Mouse (Mus musculus) MEL (cell line): ENCODE results near the gene Esyt3. TPM values are rescaled to one million over a fixed set of nuclear protein-coding genes. Genes with fewer than 3 reads are reported as not detected.

Source experiments
- DNase-seq: peaks from one replicate; pipeline ENCODE4 v3.0.0; 2011; ENCODE audit warnings: low read depth, low spot score
- H3K27ac ChIP-seq: 2 replicates; pipeline ENCODE4 v1.5.1; 2012; ENCODE audit warnings: low read depth, mild to moderate bottlenecking, control low read depth, low read length, moderate library complexity; ENCODE audit not compliant: control insufficient read depth
- H3K27me3 ChIP-seq, 2 experiments: fragments of 150-350 bp in 1 of 2; sonication (generic) in 1 of 2; 2 replicates each; pipeline ENCODE4 v1.6.1; 2012; ENCODE audit warnings: low read length in 2 of 2, mild to moderate bottlenecking in 2 of 2, improper control_type of control experiment in 1 of 2, moderate library complexity in 1 of 2; ENCODE audit not compliant: insufficient read depth in 2 of 2, control insufficient read depth in 1 of 2
- H3K36me3 ChIP-seq, 2 experiments: 2 replicates each; pipeline ENCODE4 v1.6.1; 2012 to 2014; ENCODE audit warnings: low read length in 2 of 2, improper control_type of control experiment in 1 of 2, inconsistent platforms in 1 of 2, mild to moderate bottlenecking in 1 of 2; ENCODE audit not compliant: insufficient read depth in 2 of 2, control insufficient read depth in 1 of 2
- H3K4me1 ChIP-seq, 2 experiments: fragments of 150-350 bp in 1 of 2; sonication (generic) in 1 of 2; 2 replicates each; pipeline ENCODE4 v1.6.1; 2012; ENCODE audit warnings: low read length in 2 of 2, improper control_type of control experiment in 1 of 2, mild to moderate bottlenecking in 1 of 2; ENCODE audit not compliant: insufficient read depth in 2 of 2, control insufficient read depth in 1 of 2
- H3K4me3 ChIP-seq, 2 experiments: fragments of 150-350 bp in 1 of 2; sonication (generic) in 1 of 2; 2 replicates each; pipeline ENCODE4 v1.5.1; 2012; ENCODE audit warnings: low read depth in 2 of 2, low read length in 2 of 2, mild to moderate bottlenecking in 2 of 2, moderate library complexity in 2 of 2, control low read depth in 1 of 2, improper control_type of control experiment in 1 of 2; ENCODE audit not compliant: control insufficient read depth in 1 of 2, insufficient read depth in 1 of 2
- H3K79me2 ChIP-seq: 2 replicates; pipeline ENCODE4 v1.6.1; 2012; ENCODE audit warnings: mild to moderate bottlenecking, low read length, moderate library complexity; ENCODE audit not compliant: control insufficient read depth, poor library complexity, insufficient read depth
- H3K9ac ChIP-seq: 2 replicates; pipeline ENCODE4 v1.6.1; 2012; ENCODE audit warnings: low read depth, mild to moderate bottlenecking, control low read depth, low read length, moderate library complexity; ENCODE audit not compliant: control insufficient read depth, poor library complexity, severe bottlenecking
- H3K9me3 ChIP-seq: fragments of 150-350 bp; sonication (generic); replicated peaks from 2 replicates; pipeline ENCODE4 v1.6.1; 2012; ENCODE audit warnings: mild to moderate bottlenecking, low read length, improper control_type of control experiment, moderate library complexity; ENCODE audit not compliant: insufficient read depth
- BHLHE40 ChIP-seq: IDR thresholded peaks from 2 replicates; pipeline ENCODE4 v1.6.1; 2012; ENCODE audit warnings: low read depth, mild to moderate bottlenecking, inconsistent platforms, low read length, improper control_type of control experiment, borderline replicate concordance
- CTCF ChIP-seq, 3 experiments: IDR thresholded peaks in 2 of 3; conservative IDR thresholded peaks in 1 of 3; 2 replicates each; pipeline ENCODE4 v1.5.1; 2011 to 2012; ENCODE audit warnings: low read length in 3 of 3, low read depth in 2 of 3, mild to moderate bottlenecking in 2 of 3, improper control_type of control experiment in 1 of 3, inconsistent platforms in 1 of 3, mixed read lengths in 1 of 3, moderate library complexity in 1 of 3; ENCODE audit not compliant: control insufficient read depth in 1 of 3, insufficient read depth in 1 of 3, poor library complexity in 1 of 3, severe bottlenecking in 1 of 3
- ELF1 ChIP-seq: IDR thresholded peaks from 2 replicates; pipeline ENCODE4 v1.6.1; 2014; ENCODE audit warnings: low read depth, mild to moderate bottlenecking, inconsistent platforms, low read length, improper control_type of control experiment, moderate library complexity
- ETS1 ChIP-seq: IDR thresholded peaks from 2 replicates; pipeline ENCODE4 v1.6.1; 2012; ENCODE audit warnings: low read depth, mild to moderate bottlenecking, inconsistent platforms, low read length, improper control_type of control experiment, moderate library complexity
- GATA1 ChIP-seq: IDR thresholded peaks from 2 replicates; pipeline ENCODE4 v1.6.1; 2011; ENCODE audit warnings: low read depth, low read length, improper control_type of control experiment
- HCFC1 ChIP-seq: IDR thresholded peaks from 2 replicates; pipeline ENCODE4 v1.6.1; 2012; ENCODE audit warnings: low read depth, mild to moderate bottlenecking, inconsistent platforms, low read length, improper control_type of control experiment, moderate library complexity
- JUND ChIP-seq: IDR thresholded peaks from 2 replicates; pipeline ENCODE4 v1.6.1; 2011; ENCODE audit warnings: low read depth, mild to moderate bottlenecking, improper control_type of control experiment, low read length
- KAT2A ChIP-seq: conservative IDR thresholded peaks from 2 replicates; pipeline ENCODE4 v1.6.1; 2012; ENCODE audit warnings: low read depth, low read length, improper control_type of control experiment, inconsistent platforms
- MAFK ChIP-seq: IDR thresholded peaks from 2 replicates; pipeline ENCODE4 v1.6.1; 2011; ENCODE audit warnings: low read depth, mild to moderate bottlenecking, low read length, improper control_type of control experiment, borderline replicate concordance
- MAX ChIP-seq: IDR thresholded peaks from 2 replicates; pipeline ENCODE4 v1.6.1; 2011; ENCODE audit warnings: low read length, improper control_type of control experiment
- MAZ ChIP-seq: IDR thresholded peaks from 2 replicates; pipeline ENCODE4 v1.6.1; 2012; ENCODE audit warnings: low read depth, mild to moderate bottlenecking, inconsistent platforms, low read length, improper control_type of control experiment
- MXI1 ChIP-seq: IDR thresholded peaks from 2 replicates; pipeline ENCODE4 v1.6.1; 2011; ENCODE audit warnings: mild to moderate bottlenecking, low read depth, low read length, improper control_type of control experiment
- MYB ChIP-seq: IDR thresholded peaks from 2 replicates; pipeline ENCODE4 v1.6.1; 2011; ENCODE audit warnings: mild to moderate bottlenecking, low read depth, low read length, improper control_type of control experiment
- NELFE ChIP-seq: IDR thresholded peaks from 2 replicates; pipeline ENCODE4 v1.6.1; 2011; ENCODE audit warnings: low read depth, low read length, improper control_type of control experiment
- POLR2A ChIP-seq, 2 experiments: IDR thresholded peaks; 2 replicates each; pipeline ENCODE4 v1.6.1; 2011 to 2012; ENCODE audit warnings: low read length in 2 of 2, mild to moderate bottlenecking in 2 of 2, control low read depth in 1 of 2, improper control_type of control experiment in 1 of 2, low read depth in 1 of 2, moderate library complexity in 1 of 2; ENCODE audit not compliant: control insufficient read depth in 1 of 2, insufficient read depth in 1 of 2, poor library complexity in 1 of 2
- RAD21 ChIP-seq: IDR thresholded peaks from 2 replicates; pipeline ENCODE4 v1.6.1; 2011; ENCODE audit warnings: mild to moderate bottlenecking, low read depth, low read length, improper control_type of control experiment
- TAL1 ChIP-seq: IDR thresholded peaks from 2 replicates; pipeline ENCODE4 v1.6.1; 2012; ENCODE audit warnings: mild to moderate bottlenecking, inconsistent platforms, low read length, moderate library complexity, mixed read lengths
- UBTF ChIP-seq: IDR thresholded peaks from 2 replicates; pipeline ENCODE4 v1.6.1; 2012; ENCODE audit warnings: low read depth, mild to moderate bottlenecking, inconsistent platforms, low read length, improper control_type of control experiment, moderate library complexity, borderline replicate concordance; ENCODE audit not compliant: insufficient read depth
- USF2 ChIP-seq, 2 experiments: IDR thresholded peaks; 2 replicates each; pipeline ENCODE4 v1.6.1; 2011 to 2012; ENCODE audit warnings: improper control_type of control experiment in 2 of 2, low read length in 2 of 2, borderline replicate concordance in 1 of 2, inconsistent platforms in 1 of 2, low read depth in 1 of 2, mild to moderate bottlenecking in 1 of 2; ENCODE audit not compliant: insufficient read depth in 1 of 2
- ZC3H11A ChIP-seq: IDR thresholded peaks from 2 replicates; pipeline ENCODE4 v1.6.1; 2012; ENCODE audit warnings: low read depth, mild to moderate bottlenecking, inconsistent platforms, low read length, improper control_type of control experiment
- ZKSCAN1 ChIP-seq: IDR thresholded peaks from 2 replicates; pipeline ENCODE4 v1.6.1; 2012; ENCODE audit warnings: low read depth, mild to moderate bottlenecking, inconsistent platforms, low read length, improper control_type of control experiment, moderate library complexity
- ZNF384 ChIP-seq: IDR thresholded peaks from 2 replicates; pipeline ENCODE4 v1.6.1; 2012; ENCODE audit warnings: low read depth, mild to moderate bottlenecking, inconsistent platforms, low read length, improper control_type of control experiment
- polyA plus RNA-seq, 2 experiments: library from polyadenylated mRNA; stranded (reverse) in 1 of 2; unstranded in 1 of 2; fragments of >175 nt in 1 of 2; fragments of >200 nt in 1 of 2; gene quantifications; 2 replicates each; pipeline versions ENCODE4 v1.2.1 to v1.2.4; 2012; ENCODE audit warnings: low replicate concordance in 2 of 2, low read depth in 1 of 2; ENCODE audit not compliant: insufficient read length in 2 of 2, insufficient read depth in 1 of 2, missing spikeins in 1 of 2
- total RNA-seq: library from RNA; depleted of rRNA; stranded (reverse); fragments of 300-350 nt; gene quantifications from 2 replicates; pipeline ENCODE4 v1.2.3, GENCODE M21; 2012

The Esyt3 gene
- total and polyA plus RNA-seq, 3 experiments: 0.07 TPM; not detected in 2

DNA sequence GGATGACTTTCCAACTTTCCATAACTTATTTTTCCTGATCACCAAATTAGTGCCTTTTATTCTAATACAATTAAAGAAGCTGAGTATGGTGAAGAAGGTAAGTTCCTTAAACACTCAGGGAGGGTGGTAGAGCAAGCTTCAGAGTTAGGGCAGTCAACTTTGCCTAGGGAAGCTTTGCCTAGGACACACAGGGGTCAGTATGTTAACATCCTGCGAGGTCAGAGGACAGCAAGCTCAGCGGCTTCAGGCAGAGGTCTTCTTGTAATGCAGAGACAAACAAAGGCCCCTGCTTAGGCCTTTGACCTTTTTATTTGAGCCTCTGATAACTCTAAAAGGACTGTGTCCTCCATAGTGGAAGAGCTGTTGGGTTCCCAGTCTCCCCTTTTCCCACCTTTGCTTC, 32.4 kb upstream of the Esyt3 start:
- no peaks in the 10 kb centered on the region for H3K4me1 ChIP-seq
- H3K36me3 ChIP-seq: no peaks in the 10 kb centered on the region
- H3K9me3 ChIP-seq: no peaks in the 10 kb centered on the region
- H3K9ac ChIP-seq: no peak overlapping the region
- no peak for DNase-seq
- no peak for TF ChIP-seq ZKSCAN1
- no peak overlapping the region for H3K4me3 ChIP-seq
- no peak overlapping the region for H3K27ac ChIP-seq
- H3K79me2 ChIP-seq: no peaks in the 10 kb centered on the region
- peaks cover 2% of the 10 kb centered on the region in 2 experiments; a peak in 1 of 4 replicates for H3K27me3 ChIP-seq

- H3K36me3 ChIP-seq: no peaks in the 10 kb centered on the region
- H3K9me3 ChIP-seq: no peaks in the 10 kb centered on the region
- no peak overlapping the region for H3K27ac ChIP-seq
- no peaks in the 10 kb centered on the region for H3K79me2 ChIP-seq
- no peak for DNase-seq
- no peak overlapping the region for H3K4me3 ChIP-seq
- TF ChIP-seq ELF1 (no peak), GATA1 (no peak), ETS1 (no peak), HCFC1 (no peak), UBTF (no peak), RAD21 (no peak), CTCF (IDR thresholded peaks at IDR 0.05 in 2 of 3, conservative IDR thresholded peaks at IDR 0.05 in 1 of 3; ENCODE audit: control insufficient read depth in 1 of 3, insufficient read depth in 1 of 3, low read depth in 2 of 3, low read length in 3 of 3, poor library complexity in 1 of 3, severe bottlenecking in 1 of 3) (no peak), MXI1 (no peak), MAFK (no peak), MAX (no peak), ZNF384 (no peak), KAT2A (no peak), BHLHE40 (no peak), MAZ (no peak)
- H3K9ac ChIP-seq: no peak overlapping the region
- peaks cover under 1 to 2% of the 10 kb centered on the region in 2 experiments; a peak in 1 of 4 replicates for H3K27me3 ChIP-seq
- H3K4me1 ChIP-seq: no peaks in the 10 kb centered on the region
Measured at GRCm38 (mm10) chr9:99390201-99390600, 31.8 kb upstream of the Esyt3 start.

DNA sequence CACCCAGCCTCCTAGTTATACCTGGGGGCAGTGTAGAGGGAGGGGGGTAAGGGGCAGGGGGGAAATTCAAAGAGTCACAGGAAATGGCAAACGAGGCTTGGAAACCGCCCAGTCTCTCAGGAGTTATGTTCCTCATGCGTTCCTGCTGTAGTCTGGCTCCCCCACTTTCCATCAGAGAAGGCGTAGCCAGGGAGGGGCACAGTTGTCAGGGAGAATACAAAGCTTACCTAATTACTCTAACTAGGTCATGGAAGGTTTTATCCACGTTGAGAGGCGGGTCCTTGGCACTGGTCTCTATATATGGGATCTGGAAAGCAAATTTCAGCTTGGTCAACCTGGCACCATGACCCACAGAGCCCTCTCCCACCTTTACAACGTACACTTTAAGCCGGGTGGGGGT, 31.1 kb upstream of the Esyt3 start:
- Histone ChIP-seq H3K27me3 (peaks cover 0 to 2% of the 10 kb centered on the region in 2 experiments; a peak in 1 of 4 replicates), H3K9me3 (no peaks in the 10 kb centered on the region), H3K4me3 (no peak overlapping the region), H3K9ac (no peak overlapping the region), H3K79me2 (no peaks in the 10 kb centered on the region), H3K27ac (no peak overlapping the region), H3K36me3 (no peaks in the 10 kb centered on the region), H3K4me1 (no peaks in the 10 kb centered on the region; a peak in 1 of 4 replicates)
- DNase-seq: no peak
- TF ChIP-seq ZNF384 (no peak), GATA1 (no peak), TAL1 (no peak), JUND (no peak), NELFE (no peak), MAX (no peak), POLR2A (IDR thresholded peaks at IDR 0.05; ENCODE audit: control insufficient read depth in 1 of 2, insufficient read depth in 1 of 2, low read depth in 1 of 2, low read length in 2 of 2, poor library complexity in 1 of 2) (no peak), USF2 (IDR thresholded peaks at IDR 0.05; ENCODE audit: borderline replicate concordance in 1 of 2, insufficient read depth in 1 of 2, low read depth in 1 of 2, low read length in 2 of 2) (no peak), ETS1 (no peak), MYB (no peak), MXI1 (no peak), ZC3H11A (no peak), ZKSCAN1 (no peak), MAZ (no peak)
